Mouse (Mus musculus): ENCODE measurements at regions not wholly inside any gene's neighbourhood (a gene's known extent, or its start where the extent isn't known, plus 50 kb on each side); places are given as distances from the start of the nearest gene placed in this dataset.

DNA sequence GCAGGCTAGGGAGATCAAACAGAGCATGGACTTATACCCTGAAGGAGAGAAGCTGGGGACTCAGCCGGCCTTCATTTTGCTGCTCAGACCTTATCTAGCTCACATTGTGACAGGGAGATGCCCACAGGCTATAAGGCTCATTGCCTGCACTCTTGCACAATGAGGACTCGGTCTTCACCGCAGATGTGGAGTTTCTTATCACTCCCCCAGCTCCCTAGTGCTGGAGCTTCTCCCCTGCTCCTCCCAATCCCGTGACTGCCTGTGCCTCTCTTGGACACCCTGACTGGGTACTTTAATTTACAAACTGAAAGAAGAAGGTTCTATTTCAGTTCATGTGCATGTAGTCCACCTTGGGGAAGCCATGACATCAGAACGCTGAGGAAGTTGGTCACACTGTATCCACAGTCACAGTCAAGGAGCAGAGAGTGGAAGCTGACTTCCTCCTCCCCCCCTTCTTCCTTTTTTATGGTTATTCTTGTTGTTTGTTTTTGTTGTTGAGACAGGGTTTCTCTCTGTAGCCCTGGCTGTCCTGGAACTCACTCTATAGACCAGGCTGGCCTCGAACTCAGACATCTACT is 51.3 kb upstream of the Med14 start:
- no peak for TF ChIP-seq POLR2AphosphoS2 (IDR thresholded peaks at IDR 0.05; ENCODE audit: insufficient read length, low read depth)
- no peak for TF ChIP-seq USF1 (IDR thresholded peaks at IDR 0.05; ENCODE audit: low read depth)
- no peak for TF ChIP-seq POLR2A (IDR thresholded peaks at IDR 0.05; ENCODE audit: insufficient read length, low read depth)
- TF ChIP-seq MAX (IDR thresholded peaks at IDR 0.05; ENCODE audit: low read depth), result no peak
- no peak for TF ChIP-seq SRF (IDR thresholded peaks at IDR 0.05; ENCODE audit: control insufficient read depth, insufficient read length, low read depth)
- no peak for TF ChIP-seq MYOG (IDR thresholded peaks at IDR 0.05; ENCODE audit: control insufficient read depth in 1 of 3, insufficient read depth in 1 of 3, insufficient read length in 2 of 3, low read depth in 2 of 3)
- no peak for TF ChIP-seq TCF12 (IDR thresholded peaks at IDR 0.05; ENCODE audit: insufficient read depth, poor library complexity, severe bottlenecking)
- no peak for TF ChIP-seq E2F4 (IDR thresholded peaks at IDR 0.05; ENCODE audit: insufficient read depth)
- no peak for TF ChIP-seq MYOD1 (IDR thresholded peaks at IDR 0.05; ENCODE audit: control insufficient read depth in 1 of 3, insufficient read length in 2 of 3, low read depth in 2 of 3)

Data from myocyte (in vitro differentiated cells).